Mouse (Mus musculus): ENCODE data around the gene Thsd4. TPM values are rescaled to one million over a fixed set of nuclear protein-coding genes. Genes with fewer than 3 reads are reported as not detected.

Thsd4 gene
- polyA plus RNA-seq, 1 experiment from 2014 or later = 31.0 TPM

- H3K9me3 ChIP-seq (replicated peaks) = no peaks in the 10 kb centered on the region
- H3K4me3 ChIP-seq (replicated peaks) = no peak overlapping the region
- peaks cover 54% of the 10 kb centered on the region for H3K4me1 ChIP-seq
- H3K27me3 ChIP-seq = no peaks in the 10 kb centered on the region
- H3K9ac ChIP-seq = no peak overlapping the region
- ATAC-seq (replicated peaks; ENCODE audit: low FRiP score) = peak; percentile 92
- 18% methylated on average over 8 of the region's 8 CpGs for WGBS
- H3K27ac ChIP-seq = peak overlapping the region; percentile 90
- H3K36me3 ChIP-seq = no peaks in the 10 kb centered on the region
- H3K4me2 ChIP-seq = no peak overlapping the region
Observed at GRCm38 (mm10) chr9:60234233-60235115, 287.4 kb downstream of the Thsd4 start.

GRCm38 (mm10) chr9:60231981-60232881 is 289.6 kb downstream of the Thsd4 start:
- 60% methylated on average over 9 of the region's 9 CpGs for WGBS
- Histone ChIP-seq H3K4me2 (no peak overlapping the region), H3K27ac (peak overlapping the region; percentile 43; the same call in 1 of the 2 replicates), H3K4me3 (replicated peaks) (no peak overlapping the region), H3K9ac (no peak overlapping the region), H3K36me3 (no peaks in the 10 kb centered on the region), H3K4me1 (peaks cover 51% of the 10 kb centered on the region), H3K9me3 (replicated peaks) (no peaks in the 10 kb centered on the region), H3K27me3 (no peaks in the 10 kb centered on the region)
- no peak for ATAC-seq (replicated peaks; ENCODE audit: low FRiP score)

GRCm38 (mm10) chr9:60229496-60229895 is 292.4 kb downstream of the Thsd4 start:
- Histone ChIP-seq H3K9ac (no peak overlapping the region), H3K27me3 (no peaks in the 10 kb centered on the region), H3K4me2 (no peak overlapping the region), H3K36me3 (no peaks in the 10 kb centered on the region), H3K27ac (no peak overlapping the region), H3K4me1 (peaks cover 36% of the 10 kb centered on the region), H3K4me3 (replicated peaks) (no peak overlapping the region), H3K9me3 (replicated peaks) (no peaks in the 10 kb centered on the region)
- WGBS = 58% methylated on average over 4 of the region's 4 CpGs
- ATAC-seq (replicated peaks; ENCODE audit: low FRiP score) = no peak

GRCm38 (mm10) chr9:60227727-60228126 is 294.1 kb downstream of the Thsd4 start:
- H3K9ac ChIP-seq = no peak overlapping the region
- no peaks in the 10 kb centered on the region for H3K36me3 ChIP-seq
- no peak overlapping the region for H3K27ac ChIP-seq
- H3K4me1 ChIP-seq = peaks cover 27% of the 10 kb centered on the region
- 73% methylated on average over 7 of the region's 7 CpGs for WGBS
- H3K9me3 ChIP-seq (replicated peaks) = no peaks in the 10 kb centered on the region
- ATAC-seq (replicated peaks; ENCODE audit: low FRiP score) = no peak
- no peaks in the 10 kb centered on the region for H3K27me3 ChIP-seq
- no peak overlapping the region for H3K4me2 ChIP-seq
- no peak overlapping the region for H3K4me3 ChIP-seq (replicated peaks)

- Histone ChIP-seq H3K4me1 (peaks cover 17% of the 10 kb centered on the region), H3K4me2 (no peak overlapping the region), H3K9me3 (replicated peaks) (no peaks in the 10 kb centered on the region), H3K4me3 (replicated peaks) (no peak overlapping the region), H3K36me3 (no peaks in the 10 kb centered on the region), H3K27ac (no peak overlapping the region), H3K9ac (no peak overlapping the region), H3K27me3 (no peaks in the 10 kb centered on the region)
- no peak for ATAC-seq (replicated peaks; ENCODE audit: low FRiP score)
- 92% methylated on average over 4 of the region's 4 CpGs for WGBS
Observed at GRCm38 (mm10) chr9:60226679-60227078, 295.2 kb downstream of the Thsd4 start.

GRCm38 (mm10) chr9:60226155-60226554 is 295.7 kb downstream of the Thsd4 start:
- no peak overlapping the region for H3K4me2 ChIP-seq
- no peak for ATAC-seq (replicated peaks; ENCODE audit: low FRiP score)

GRCm38 (mm10) chr9:60225453-60225852 is 296.4 kb downstream of the Thsd4 start:
- Histone ChIP-seq H3K9me3 (replicated peaks) (no peaks in the 10 kb centered on the region), H3K4me1 (peaks cover 8% of the 10 kb centered on the region), H3K27me3 (no peaks in the 10 kb centered on the region), H3K4me3 (replicated peaks) (no peak overlapping the region), H3K4me2 (no peak overlapping the region), H3K9ac (no peak overlapping the region), H3K36me3 (no peaks in the 10 kb centered on the region), H3K27ac (no peak overlapping the region)
- no peak for ATAC-seq (replicated peaks; ENCODE audit: low FRiP score)
- WGBS = 81% methylated on average over 7 of the region's 7 CpGs

More at GRCm38 (mm10) chr9:60226155-60226554, 295.7 kb downstream of the Thsd4 start:
- no peaks in the 10 kb centered on the region for H3K9me3 ChIP-seq (replicated peaks)
- 85% methylated on average over 14 of the region's 14 CpGs for WGBS
- H3K4me3 ChIP-seq (replicated peaks) = no peak overlapping the region
- H3K4me1 ChIP-seq = peaks cover 13% of the 10 kb centered on the region
- H3K27ac ChIP-seq = no peak overlapping the region
- no peak overlapping the region for H3K9ac ChIP-seq
- H3K36me3 ChIP-seq = no peaks in the 10 kb centered on the region
- no peaks in the 10 kb centered on the region for H3K27me3 ChIP-seq

GRCm38 (mm10) chr9:60224039-60224695 is 297.7 kb downstream of the Thsd4 start:
- WGBS = 39% methylated on average over 6 of the region's 6 CpGs
- Histone ChIP-seq H3K4me1 (peaks cover 4% of the 10 kb centered on the region), H3K4me2 (no peak overlapping the region), H3K36me3 (no peaks in the 10 kb centered on the region), H3K9me3 (replicated peaks) (no peaks in the 10 kb centered on the region), H3K27me3 (no peaks in the 10 kb centered on the region), H3K4me3 (replicated peaks) (no peak overlapping the region), H3K27ac (peak overlapping the region; percentile 27; the same call in 1 of the 2 replicates), H3K9ac (no peak overlapping the region)
- ATAC-seq (replicated peaks; ENCODE audit: low FRiP score) = no peak

- H3K4me3 ChIP-seq (replicated peaks) = no peak overlapping the region
- 83% methylated on average over 2 of the region's 2 CpGs for WGBS
Observed at GRCm38 (mm10) chr9:60220431-60220830, 301.4 kb downstream of the Thsd4 start.

GRCm38 (mm10) chr9:60218396-60218795 is 303.4 kb downstream of the Thsd4 start:
- Histone ChIP-seq H3K36me3 (no peaks in the 10 kb centered on the region), H3K9ac (no peak overlapping the region), H3K4me2 (no peak overlapping the region), H3K9me3 (replicated peaks) (no peaks in the 10 kb centered on the region), H3K4me1 (peaks cover 3% of the 10 kb centered on the region; the same call in 1 of the 2 replicates), H3K27ac (no peak overlapping the region), H3K27me3 (no peaks in the 10 kb centered on the region), H3K4me3 (replicated peaks) (no peak overlapping the region)
- ATAC-seq (replicated peaks; ENCODE audit: low FRiP score) = no peak
- WGBS = 49% methylated on average over 6 of the region's 6 CpGs

More at GRCm38 (mm10) chr9:60220431-60220830, 301.4 kb downstream of the Thsd4 start:
- Histone ChIP-seq H3K9me3 (replicated peaks) (no peaks in the 10 kb centered on the region), H3K27me3 (no peaks in the 10 kb centered on the region), H3K4me2 (no peak overlapping the region), H3K4me1 (peaks cover 7% of the 10 kb centered on the region), H3K36me3 (no peaks in the 10 kb centered on the region), H3K27ac (no peak overlapping the region), H3K9ac (no peak overlapping the region)
- no peak for ATAC-seq (replicated peaks; ENCODE audit: low FRiP score)

- H3K27ac ChIP-seq = no peak overlapping the region
- no peaks in the 10 kb centered on the region for H3K27me3 ChIP-seq
- no peaks in the 10 kb centered on the region for H3K36me3 ChIP-seq
- WGBS = 85% methylated on average over 6 of the region's 6 CpGs
- peaks cover 3% of the 10 kb centered on the region; the same call in 1 of the 2 replicates for H3K4me1 ChIP-seq
- no peak for ATAC-seq (replicated peaks; ENCODE audit: low FRiP score)
- no peak overlapping the region for H3K4me3 ChIP-seq (replicated peaks)
- H3K9me3 ChIP-seq (replicated peaks) = no peaks in the 10 kb centered on the region
- H3K9ac ChIP-seq = no peak overlapping the region
- no peak overlapping the region for H3K4me2 ChIP-seq
Observed at GRCm38 (mm10) chr9:60216029-60216428, 305.8 kb downstream of the Thsd4 start.
